Mouse (Mus musculus) frontal cortex, postnatal 10 days (tissue): ENCODE measurements around the gene Olfr1124.
"Not testable (repeated sequence)": the region's sequence is repeated elsewhere in the genome, so short reads cannot be mapped to it uniquely, and the experiment has no call there.

ENCODE experiments used
- DNase-seq, 2 experiments: peaks; one replicate each; pipeline ENCODE4 v3.0.0; 2022; ENCODE audit warnings: low spot score in 2 of 2, mixed read lengths in 1 of 2

Gene Olfr1124

DNA sequence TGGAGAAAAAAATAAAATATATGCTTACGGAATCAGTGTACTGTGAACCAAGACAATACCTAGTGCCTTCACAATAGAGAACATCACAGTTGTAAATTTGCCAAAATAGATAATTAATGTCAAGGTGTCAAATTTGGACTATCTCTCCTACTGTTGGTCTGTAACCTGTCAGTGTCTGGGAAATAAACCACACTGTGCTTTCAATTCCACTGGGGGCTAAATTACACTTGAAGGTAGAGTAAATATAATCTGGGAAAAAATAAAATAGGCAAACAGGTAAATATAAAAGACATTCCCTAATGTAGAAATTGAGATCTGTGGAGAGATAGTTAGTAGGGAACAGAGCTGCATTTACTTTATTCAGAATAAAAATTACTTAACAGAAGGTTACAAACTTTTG is at the start of gene Olfr1124:
Gene Olfr1124, plus strand, starts transcription at position 301 of the 400 bp plus-strand sequence.
- no peak for DNase-seq

DNA sequence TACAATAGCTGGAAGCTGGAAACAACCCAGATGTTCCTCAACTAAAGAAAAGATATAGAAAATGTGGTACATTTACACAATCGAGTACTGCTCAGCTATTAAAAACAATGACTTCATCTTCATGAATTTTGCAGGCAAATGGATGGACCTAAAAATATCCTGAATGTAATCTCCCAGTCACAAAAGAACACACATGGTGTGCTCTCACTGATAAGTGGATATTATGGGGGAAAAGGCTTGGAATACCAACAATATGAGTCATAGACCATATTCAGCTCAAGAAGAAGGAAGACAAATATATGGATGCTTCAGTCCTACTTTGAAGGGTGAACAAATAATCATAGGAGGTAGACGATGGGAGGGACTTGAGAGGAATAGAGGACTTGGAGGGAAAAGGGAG is 46.1 kb upstream of the Olfr1124 start:
- DNase-seq, result no peak

DNA sequence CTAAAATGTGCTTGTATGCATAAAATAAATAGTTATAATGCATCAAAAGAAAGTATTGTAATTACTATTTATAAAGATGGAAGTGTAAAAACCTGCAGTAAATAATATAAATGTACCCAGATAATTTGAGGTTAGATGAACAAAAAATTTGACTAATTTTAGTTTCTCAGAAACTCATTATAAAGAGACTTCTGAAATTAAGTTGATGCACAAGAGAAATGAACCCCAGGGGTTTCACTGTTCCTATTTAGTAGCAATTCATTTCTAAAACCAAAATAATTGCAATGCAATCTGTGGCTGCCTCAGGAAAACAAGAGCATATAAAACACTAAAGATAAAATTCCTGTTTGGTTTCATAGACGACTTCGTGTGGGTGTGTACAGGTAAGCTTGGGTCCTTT is 44.5 kb upstream of the Olfr1124 start, which contains the start of gene Olfr1122:
Gene Olfr1122, plus strand, starts transcription at position 301 of the 400 bp plus-strand sequence.
- DNase-seq, result no peak

DNA sequence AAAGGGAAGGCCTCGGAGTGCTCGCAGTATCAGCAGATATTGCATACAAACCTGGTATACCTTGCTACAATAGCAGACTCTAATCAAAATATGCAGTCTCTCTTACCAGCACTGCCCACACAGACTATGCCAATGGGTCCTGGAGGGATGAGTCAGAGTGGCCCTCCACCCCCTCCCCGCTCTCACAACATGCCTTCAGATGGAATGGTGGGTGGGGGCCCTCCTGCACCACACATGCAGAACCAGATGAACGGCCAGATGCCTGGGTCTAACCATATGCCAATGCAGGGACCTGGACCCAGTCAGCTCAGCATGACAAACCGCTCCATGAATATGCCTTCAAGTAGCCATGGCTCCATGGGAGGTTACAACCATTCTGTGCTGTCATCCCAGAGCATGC is 36.5 kb upstream of the Olfr1124 start:
- not testable (repeated sequence) for DNase-seq

DNA sequence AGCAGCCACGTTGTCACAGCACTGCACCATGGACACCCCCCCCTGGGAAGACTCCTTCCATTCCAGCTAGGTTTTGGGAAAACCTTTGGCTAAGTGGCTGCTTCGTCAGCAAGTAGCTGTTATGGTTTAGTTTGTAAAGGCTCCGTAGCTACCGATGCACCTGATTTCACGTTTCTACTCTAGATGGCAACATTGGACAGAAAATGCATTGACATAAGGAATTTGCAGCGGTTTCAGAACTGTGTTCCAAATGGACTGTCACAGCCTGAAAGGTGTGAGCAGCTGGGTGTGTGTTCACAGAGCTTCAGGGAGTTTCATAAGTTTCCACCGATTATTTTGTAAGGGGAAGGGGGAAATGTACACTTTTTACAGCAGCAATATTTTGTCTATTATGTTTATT is 35.4 kb upstream of the Olfr1124 start:
- DNase-seq, result not testable (repeated sequence)

DNA sequence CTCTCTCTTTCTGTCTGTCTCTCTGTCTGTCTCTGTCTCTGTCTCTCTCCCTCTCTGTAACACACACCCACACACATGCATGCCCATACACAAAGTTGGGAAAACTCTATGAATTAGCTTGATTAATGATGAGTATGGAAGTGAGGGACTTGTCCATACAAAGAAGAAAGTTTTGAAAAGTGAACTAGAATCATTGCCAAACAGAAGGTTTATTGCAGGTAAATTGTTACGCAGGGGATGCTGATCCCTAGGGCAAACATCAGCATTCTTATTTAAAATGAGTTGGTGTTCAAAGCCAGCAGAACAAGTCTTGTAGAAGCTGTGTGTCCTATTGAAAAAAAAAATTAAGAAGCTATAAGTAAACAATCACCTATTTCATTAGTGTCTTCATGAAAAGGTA is 13.7 kb upstream of the Olfr1124 start, which contains the start of gene Olfr1123:
Gene Olfr1123, plus strand, starts transcription at position 301 of the 400 bp plus-strand sequence.
- DNase-seq, result no peak

DNA sequence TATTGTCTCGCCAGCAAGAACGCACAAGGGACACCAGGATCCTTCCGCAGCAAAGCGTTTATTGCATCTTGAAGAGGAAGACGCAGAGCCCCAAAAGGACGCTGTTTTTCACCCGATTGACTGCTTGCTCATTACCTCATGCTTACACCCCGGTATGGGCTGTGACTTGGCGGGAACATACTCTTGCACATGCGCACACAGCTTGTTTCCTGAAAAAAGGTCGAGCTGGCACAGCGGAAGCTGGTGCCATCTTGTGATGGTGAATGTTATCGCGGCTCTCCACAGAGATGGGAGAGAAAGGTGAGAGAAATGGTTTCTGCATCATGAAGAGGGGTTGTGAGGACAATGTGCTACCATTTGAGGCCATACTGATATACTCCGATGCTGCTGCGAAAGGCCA is 7.7 kb downstream of the Olfr1124 start:
- no peak for DNase-seq

DNA sequence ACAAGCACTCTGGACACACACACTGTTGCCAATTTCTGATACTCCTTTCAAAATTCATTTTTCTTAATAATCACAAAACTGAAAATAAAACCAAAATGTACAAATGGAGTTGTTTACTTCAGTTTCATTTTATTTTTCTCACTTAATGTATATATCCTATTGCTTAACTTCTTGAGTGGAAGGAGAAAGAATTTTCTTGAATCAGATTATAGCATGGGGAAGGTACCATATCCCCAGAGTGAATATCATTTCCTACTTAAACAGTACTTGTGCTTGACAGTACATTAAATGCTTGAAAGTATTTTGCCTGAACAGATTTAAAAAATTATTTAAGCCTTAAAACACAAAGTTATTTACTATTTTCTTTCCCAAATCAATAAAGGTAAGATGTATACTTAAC is 23.6 kb downstream of the Olfr1124 start, which contains the start of gene Olfr1126:
Gene Olfr1126, plus strand, starts transcription at position 301 of the 400 bp plus-strand sequence.
- no peak for DNase-seq

DNA sequence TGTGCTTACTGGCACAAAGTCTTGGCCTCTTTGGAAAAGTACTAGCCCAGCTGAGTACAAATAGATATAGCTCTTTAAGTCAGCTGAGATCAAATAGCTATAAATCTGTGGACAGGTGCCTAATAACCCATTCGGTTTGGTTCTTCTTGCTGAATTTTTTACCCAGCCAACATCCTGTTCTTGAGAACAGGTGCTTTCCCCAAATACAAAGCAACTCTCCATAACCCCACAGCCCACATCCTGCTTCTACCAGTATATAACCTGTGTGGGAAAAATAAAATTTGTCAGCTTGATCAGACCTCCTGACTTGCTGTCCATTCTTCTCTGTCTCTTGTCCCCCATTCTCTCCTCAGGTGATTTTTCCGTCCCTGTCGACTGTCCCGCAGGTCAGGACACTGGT is 31.7 kb downstream of the Olfr1124 start:
- DNase-seq, result no peak

DNA sequence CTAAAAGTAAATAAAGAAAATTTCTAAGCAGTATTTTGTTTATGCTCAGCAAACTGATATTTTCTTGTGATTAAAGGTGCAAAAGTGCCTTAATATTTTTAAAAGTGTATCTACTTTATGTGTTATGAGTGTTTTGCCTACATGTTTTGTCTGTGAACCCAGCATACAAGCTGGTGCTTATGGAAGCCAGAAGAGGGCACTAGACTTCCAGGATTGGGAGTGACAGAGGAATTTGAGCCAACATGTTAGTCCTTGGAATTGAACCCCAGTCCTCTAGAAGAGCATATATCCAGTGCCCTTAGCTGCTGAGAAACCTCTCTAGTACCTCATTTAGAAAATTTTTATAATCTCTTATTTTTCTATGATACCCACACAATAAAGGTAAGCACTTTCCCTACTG is 50.1 kb downstream of the Olfr1124 start:
- DNase-seq, result no peak

DNA sequence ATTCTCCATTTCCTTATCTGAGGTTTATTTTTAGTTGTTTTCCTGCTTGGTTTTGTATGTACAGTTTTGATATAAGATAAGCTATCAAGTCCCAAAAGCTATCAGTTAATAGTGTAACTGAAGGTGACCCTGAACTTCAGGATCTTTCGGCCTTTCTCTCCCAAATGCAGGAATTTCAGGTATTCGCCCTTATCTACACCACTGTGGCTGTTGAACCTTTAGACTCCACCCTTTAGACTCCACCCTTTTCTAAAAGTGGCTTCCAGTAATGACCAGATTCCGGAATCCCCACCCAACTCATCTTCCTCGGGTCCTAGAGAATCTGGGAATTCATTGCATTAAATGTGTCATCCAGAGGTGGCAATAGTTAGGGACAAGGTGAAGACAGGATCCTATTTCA is 51.1 kb downstream of the Olfr1124 start:
- no peak for DNase-seq

DNA sequence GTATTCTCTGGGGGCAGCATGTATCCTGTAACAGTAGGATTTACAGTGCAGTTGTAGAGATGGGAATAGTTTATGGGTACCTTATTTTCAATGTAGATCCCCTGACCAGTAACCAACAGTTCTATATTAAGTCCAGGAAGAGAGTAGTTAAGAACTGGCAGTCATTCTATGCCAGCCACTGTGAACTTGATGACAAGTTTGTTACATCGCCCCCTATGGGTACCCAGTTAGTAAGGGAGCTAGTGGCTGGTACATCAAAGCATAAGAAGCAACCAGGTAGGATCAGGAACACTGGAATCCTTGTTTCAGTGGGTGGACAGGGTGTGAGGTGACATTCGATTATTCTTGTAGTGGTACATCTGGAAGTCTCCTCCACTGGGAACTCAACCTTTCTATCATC is 52.2 kb downstream of the Olfr1124 start:
- DNase-seq, result no peak
